Mouse (Mus musculus) myocyte (in vitro differentiated cells): ENCODE measurements at regions not wholly inside any gene's neighbourhood (a gene's known extent, or its start where the extent isn't known, plus 50 kb on each side); places are given as distances from the start of the nearest gene placed in this dataset.
A peak's percentile ranks its signal among the peaks of the same experiment; 100 is the strongest.

ENCODE experiments used
- H3K27me3 ChIP-seq: one replicate; pipeline ENCODE4 v1.6.1; 2011; ENCODE audit not compliant: control insufficient read depth, insufficient read depth, insufficient read length
- H3K36me3 ChIP-seq: one replicate; pipeline ENCODE4 v1.6.1; 2011; ENCODE audit not compliant: control insufficient read depth, insufficient read depth
- H3K4me2 ChIP-seq: one replicate; pipeline ENCODE4 v1.6.1; 2011; ENCODE audit warnings: low read depth, control low read depth
- H3K4me3 ChIP-seq: one replicate; pipeline ENCODE4 v1.5.1; 2011; ENCODE audit warnings: mild to moderate bottlenecking, control low read depth, moderate library complexity
- H3K79me2 ChIP-seq: one replicate; pipeline ENCODE4 v1.6.1; 2011; ENCODE audit not compliant: control insufficient read depth, insufficient read depth
- H3ac ChIP-seq: one replicate; pipeline ENCODE4 v1.6.1; 2011; ENCODE audit not compliant: control insufficient read depth, insufficient read length
- CEBPB ChIP-seq: IDR thresholded peaks from 2 replicates; pipeline ENCODE4 v1.6.1; 2011; ENCODE audit warnings: mild to moderate bottlenecking, moderate library complexity; ENCODE audit not compliant: poor library complexity, insufficient read depth, severe bottlenecking
- E2F4 ChIP-seq: IDR thresholded peaks from one replicate; pipeline ENCODE4 v1.6.1; 2011; ENCODE audit warnings: mild to moderate bottlenecking, control low read depth, moderate library complexity; ENCODE audit not compliant: insufficient read depth
- MAX ChIP-seq: IDR thresholded peaks from one replicate; pipeline ENCODE4 v1.6.1; 2011; ENCODE audit warnings: low read depth, mild to moderate bottlenecking, control low read depth
- MYOD1 ChIP-seq, 3 experiments: IDR thresholded peaks; one replicate each; pipeline ENCODE4 v1.6.1; 2011; ENCODE audit warnings: control low read depth in 2 of 3, low read depth in 2 of 3, mild to moderate bottlenecking in 2 of 3, moderate library complexity in 1 of 3; ENCODE audit not compliant: insufficient read length in 2 of 3, control insufficient read depth in 1 of 3
- MYOG ChIP-seq, 3 experiments: IDR thresholded peaks; one replicate each; pipeline ENCODE4 v1.6.1; 2011; ENCODE audit warnings: control low read depth in 2 of 3, low read depth in 2 of 3, mild to moderate bottlenecking in 2 of 3; ENCODE audit not compliant: insufficient read length in 2 of 3, control insufficient read depth in 1 of 3, insufficient read depth in 1 of 3
- POLR2A ChIP-seq: IDR thresholded peaks from one replicate; pipeline ENCODE4 v1.6.1; 2011; ENCODE audit warnings: low read depth, mild to moderate bottlenecking, control low read depth, moderate library complexity; ENCODE audit not compliant: insufficient read length
- POLR2AphosphoS2 ChIP-seq: IDR thresholded peaks from one replicate; pipeline ENCODE4 v1.6.1; 2011; ENCODE audit warnings: low read depth, control low read depth; ENCODE audit not compliant: insufficient read length
- REST ChIP-seq: IDR thresholded peaks from one replicate; pipeline ENCODE4 v1.6.1; 2011; ENCODE audit warnings: mild to moderate bottlenecking, control low read depth, moderate library complexity; ENCODE audit not compliant: insufficient read depth, insufficient read length
- SRF ChIP-seq: IDR thresholded peaks from one replicate; pipeline ENCODE4 v1.6.1; 2011; ENCODE audit warnings: low read depth; ENCODE audit not compliant: control insufficient read depth, insufficient read length
- TCF12 ChIP-seq: IDR thresholded peaks from one replicate; pipeline ENCODE4 v1.6.1; 2011; ENCODE audit warnings: mild to moderate bottlenecking, control low read depth; ENCODE audit not compliant: poor library complexity, insufficient read depth, severe bottlenecking
- TCF3 ChIP-seq: IDR thresholded peaks from one replicate; pipeline ENCODE4 v1.6.1; 2011; ENCODE audit warnings: low read depth, control low read depth; ENCODE audit not compliant: insufficient read length
- USF1 ChIP-seq: IDR thresholded peaks from one replicate; pipeline ENCODE4 v1.6.1; 2011; ENCODE audit warnings: low read depth, mild to moderate bottlenecking, control low read depth, moderate library complexity

DNA sequence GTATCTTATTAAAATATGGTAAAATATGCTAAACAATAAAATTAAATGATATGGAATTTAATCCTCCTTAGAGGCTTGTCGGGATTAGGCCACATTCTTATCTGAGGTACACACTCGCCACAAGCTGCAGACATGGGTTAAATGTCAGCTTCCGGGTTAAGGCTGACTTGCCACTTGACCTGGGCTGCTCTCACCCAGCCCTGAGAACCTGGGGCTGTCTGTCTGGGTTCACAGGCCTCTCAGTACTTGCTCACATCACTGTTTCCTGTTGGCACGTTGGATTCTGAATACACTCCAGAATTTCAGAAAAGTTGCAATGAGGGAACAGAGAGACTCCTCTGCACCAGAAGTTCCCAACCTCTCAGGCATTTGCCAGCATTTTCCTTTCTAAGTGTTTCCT lies 465.9 kb downstream of the Ccdc171 start:
- Histone ChIP-seq H3K4me3 (no peak overlapping the region), H3K79me2 (no peaks in the 10 kb centered on the region), H3K27me3 (no peaks in the 10 kb centered on the region), H3K4me2 (peak overlapping the region; percentile 23), H3ac (no peak overlapping the region), H3K36me3 (no peaks in the 10 kb centered on the region)
- TF ChIP-seq MYOD1 (IDR thresholded peaks at IDR 0.05; ENCODE audit: control insufficient read depth in 1 of 3, insufficient read length in 2 of 3, low read depth in 2 of 3) (peak in 1 of 3 experiments; percentile 34), TCF12 (no peak)

DNA sequence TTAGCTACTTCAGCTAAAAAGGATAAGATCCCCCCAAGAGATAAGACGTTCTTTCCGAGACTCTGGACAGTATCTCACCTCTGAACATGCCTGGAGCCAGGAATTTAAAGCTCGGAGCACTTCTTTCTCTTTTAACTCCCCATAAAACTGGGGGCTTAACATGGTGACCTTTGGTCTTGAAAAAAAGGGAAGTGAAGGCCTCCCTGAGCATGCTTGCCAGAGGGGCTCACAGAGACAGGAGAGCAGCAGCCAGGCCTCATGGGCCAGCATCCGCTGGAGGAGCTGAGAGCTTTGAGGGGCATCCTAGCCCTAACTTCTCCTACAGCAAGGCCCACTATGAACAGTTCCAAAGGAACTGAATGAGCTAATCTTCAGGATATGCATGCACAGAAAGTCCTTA lies 471.7 kb downstream of the Ccdc171 start:
- no peak overlapping the region for H3ac ChIP-seq
- no peak overlapping the region for H3K4me3 ChIP-seq
- TF ChIP-seq SRF (no peak), MAX (no peak), REST (no peak), TCF3 (no peak), E2F4 (no peak), USF1 (no peak), CEBPB (no peak), TCF12 (no peak), POLR2A (no peak)

DNA sequence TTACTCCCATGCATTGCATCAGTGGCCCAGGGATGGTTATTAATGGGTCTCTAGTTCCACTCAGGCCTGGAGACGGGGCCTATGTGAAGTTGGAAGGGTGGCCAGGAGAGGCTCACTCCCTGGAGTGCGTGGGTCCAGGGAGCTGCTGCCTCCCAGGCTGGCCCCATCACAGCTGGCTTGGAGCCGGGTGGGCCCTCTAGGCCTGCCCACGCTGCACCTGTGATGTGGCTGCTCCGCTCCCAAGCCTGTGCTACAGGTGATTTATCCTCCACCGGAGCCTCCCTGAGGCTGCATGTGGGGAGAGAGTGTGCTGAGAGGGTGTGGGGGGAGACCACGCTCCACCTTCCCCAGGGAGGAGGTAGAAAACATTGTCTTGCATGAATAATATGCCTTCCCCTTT lies 476.3 kb downstream of the Ccdc171 start:
- Histone ChIP-seq H3ac (no peak overlapping the region), H3K36me3 (no peaks in the 10 kb centered on the region), H3K27me3 (no peaks in the 10 kb centered on the region), H3K4me2 (no peak overlapping the region), H3K79me2 (no peaks in the 10 kb centered on the region), H3K4me3 (no peak overlapping the region)
- TF ChIP-seq MYOD1 (IDR thresholded peaks at IDR 0.05; ENCODE audit: control insufficient read depth in 1 of 3, insufficient read length in 2 of 3, low read depth in 2 of 3): peak in 2 of 3 experiments; percentile 17 to 76
- TF ChIP-seq MYOG (IDR thresholded peaks at IDR 0.05; ENCODE audit: control insufficient read depth in 1 of 3, insufficient read depth in 1 of 3, insufficient read length in 2 of 3, low read depth in 2 of 3): peak in 1 of 3 experiments; percentile 82
- TF ChIP-seq TCF12: no peak

More for the DNA sequence above, 471.7 kb downstream of the Ccdc171 start:
- no peaks in the 10 kb centered on the region for H3K27me3 ChIP-seq
- no peaks in the 10 kb centered on the region for H3K79me2 ChIP-seq
- H3K4me2 ChIP-seq: no peak overlapping the region
- H3K36me3 ChIP-seq: no peaks in the 10 kb centered on the region

DNA sequence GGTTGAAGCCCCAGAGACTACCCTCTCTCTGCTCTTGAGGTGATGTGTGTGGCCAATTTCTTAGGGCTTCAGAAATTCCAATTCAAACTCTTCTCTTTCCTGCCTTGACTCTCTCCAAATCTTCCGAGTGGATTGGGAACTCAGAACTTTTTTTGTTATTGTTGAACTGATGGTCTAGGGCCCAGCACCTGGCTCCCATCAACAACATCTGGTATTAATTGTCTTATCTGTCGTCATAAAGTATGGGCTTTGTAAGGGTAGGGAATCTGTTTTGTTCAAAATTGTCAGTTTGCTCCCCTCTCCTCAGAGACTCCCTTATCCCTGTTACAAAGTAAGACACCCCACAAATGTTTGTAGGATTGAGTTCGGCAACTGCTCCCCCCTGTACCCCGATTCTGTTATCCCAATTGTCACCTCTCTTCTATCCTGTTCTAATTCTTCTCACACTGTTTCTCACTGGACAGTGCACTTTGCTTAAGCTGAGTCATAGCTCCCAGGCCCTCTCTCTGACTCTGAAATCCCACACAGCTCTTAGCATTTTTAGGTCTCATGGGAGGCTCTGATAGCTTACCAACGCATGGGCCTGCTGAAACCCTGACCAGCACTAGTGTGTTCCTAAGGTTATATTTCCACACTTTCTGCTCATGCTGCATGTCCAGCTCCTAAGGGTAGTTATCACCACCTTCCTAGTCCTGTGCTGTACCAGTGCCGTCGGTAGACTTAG lies 478.9 kb downstream of the Ccdc171 start:
- Histone ChIP-seq H3K4me2 (no peak overlapping the region), H3K27me3 (no peaks in the 10 kb centered on the region), H3ac (no peak overlapping the region), H3K79me2 (no peaks in the 10 kb centered on the region), H3K4me3 (no peak overlapping the region), H3K36me3 (no peaks in the 10 kb centered on the region)
- TF ChIP-seq SRF: no peak
- no peak for TF ChIP-seq POLR2A
- no peak for TF ChIP-seq MAX
- no peak for TF ChIP-seq TCF3
- no peak for TF ChIP-seq CEBPB
- no peak for TF ChIP-seq MYOD1 (IDR thresholded peaks at IDR 0.05; ENCODE audit: control insufficient read depth in 1 of 3, insufficient read length in 2 of 3, low read depth in 2 of 3)
- TF ChIP-seq E2F4: no peak
- TF ChIP-seq REST: no peak
- no peak for TF ChIP-seq MYOG (IDR thresholded peaks at IDR 0.05; ENCODE audit: control insufficient read depth in 1 of 3, insufficient read depth in 1 of 3, insufficient read length in 2 of 3, low read depth in 2 of 3)
- TF ChIP-seq POLR2AphosphoS2: no peak

DNA sequence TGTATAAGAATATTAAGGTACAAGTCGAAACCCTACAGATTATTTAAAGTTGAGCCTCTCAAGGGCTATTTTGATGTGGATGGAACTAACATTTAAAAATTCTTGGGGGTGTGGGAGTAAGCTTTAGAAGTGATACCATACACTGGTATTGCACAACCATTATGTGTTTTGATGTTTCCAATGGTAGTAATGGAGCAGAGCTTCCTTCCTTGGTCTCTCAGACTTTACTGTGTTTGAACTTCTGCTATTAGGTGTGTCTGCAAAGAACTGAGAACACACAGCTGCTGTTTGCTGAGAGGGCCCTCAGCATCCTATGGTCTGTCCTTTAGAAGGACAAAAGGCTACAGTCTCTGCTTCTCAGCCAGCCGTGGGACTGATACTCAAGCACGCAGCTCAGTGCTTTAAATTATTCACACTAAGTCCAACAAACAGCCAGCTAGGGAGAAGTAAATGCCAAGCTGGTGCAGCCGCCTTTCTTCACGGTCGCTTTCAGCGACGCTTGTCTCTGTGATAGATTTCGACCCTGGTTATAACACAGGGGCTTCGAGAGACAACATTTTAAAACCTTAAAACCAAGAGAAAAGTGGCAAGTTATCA lies 479.5 kb downstream of the Ccdc171 start:
- H3K27me3 ChIP-seq: no peaks in the 10 kb centered on the region
- H3K4me2 ChIP-seq: no peak overlapping the region
- TF ChIP-seq USF1: no peak
- no peak for TF ChIP-seq MYOD1 (IDR thresholded peaks at IDR 0.05; ENCODE audit: control insufficient read depth in 1 of 3, insufficient read length in 2 of 3, low read depth in 2 of 3)
- no peak for TF ChIP-seq TCF3
- TF ChIP-seq REST: no peak
- no peak for TF ChIP-seq E2F4
- TF ChIP-seq POLR2A: no peak
- TF ChIP-seq MAX: no peak
- TF ChIP-seq TCF12: no peak
- no peak for TF ChIP-seq MYOG (IDR thresholded peaks at IDR 0.05; ENCODE audit: control insufficient read depth in 1 of 3, insufficient read depth in 1 of 3, insufficient read length in 2 of 3, low read depth in 2 of 3)
- TF ChIP-seq CEBPB: no peak
- TF ChIP-seq SRF: no peak
- no peak for TF ChIP-seq POLR2AphosphoS2
- H3K4me3 ChIP-seq: no peak overlapping the region
- H3K79me2 ChIP-seq: no peaks in the 10 kb centered on the region
- H3K36me3 ChIP-seq: no peaks in the 10 kb centered on the region
- H3ac ChIP-seq: no peak overlapping the region
